ENCODE assay signal across 8 mouse cellular contexts in genomic region chrX:14628267-14628901, GRCm38 (mm10).
A peak's percentile ranks its signal among the peaks of the same experiment; 100 is the strongest.
DNase-seq lines count a peak whose midpoint lies in the region; ATAC-seq lines count a peak whose summit lies in the region.

No protein-coding gene starts in this region.

- peak; percentile 4 to 12 for DNase-seq in layer of hippocampus, postnatal 10 days (ENCODE audit: low spot score in 2 of 2)
- DNase-seq in layer of hippocampus, adult 9-11 months = no peak
- DNase-seq in adrenal gland, postnatal 14 days = peak; percentile 24
- DNase-seq in kidney, adult 11 months = peak; percentile 44
- DNase-seq in lung, postnatal 36 days = peak; percentile 26
- no peak for DNase-seq in thymus, postnatal 4 days

- peak; percentile 56; the same call in 1 of the 2 replicates for ATAC-seq in granulocyte monocyte progenitor cell, adult 5-6 weeks (replicated peaks; ENCODE audit: poor library complexity, severe bottlenecking)
- no peak for ATAC-seq in erythroid progenitor cell, adult 5-6 weeks (replicated peaks; ENCODE audit: low FRiP score, poor library complexity, severe bottlenecking)

Comparison
In these comparisons a context has a peak if more than half of its experiments do, and no peak if none do; other contexts are left out.
1. DNase-seq: peak in layer of hippocampus, postnatal 10 days (2 of 2), adrenal gland, postnatal 14 days (single experiment), kidney, adult 11 months (single experiment) and lung, postnatal 36 days (single experiment); none in layer of hippocampus, adult 9-11 months (single experiment) and thymus, postnatal 4 days (single experiment).